Mouse (Mus musculus) thymus, postnatal 14 days (tissue): ENCODE results near the gene Tcf20.

Experiments used
- DNase-seq: peaks from one replicate; pipeline ENCODE4 v3.0.0; 2021

Gene Tcf20

DNA sequence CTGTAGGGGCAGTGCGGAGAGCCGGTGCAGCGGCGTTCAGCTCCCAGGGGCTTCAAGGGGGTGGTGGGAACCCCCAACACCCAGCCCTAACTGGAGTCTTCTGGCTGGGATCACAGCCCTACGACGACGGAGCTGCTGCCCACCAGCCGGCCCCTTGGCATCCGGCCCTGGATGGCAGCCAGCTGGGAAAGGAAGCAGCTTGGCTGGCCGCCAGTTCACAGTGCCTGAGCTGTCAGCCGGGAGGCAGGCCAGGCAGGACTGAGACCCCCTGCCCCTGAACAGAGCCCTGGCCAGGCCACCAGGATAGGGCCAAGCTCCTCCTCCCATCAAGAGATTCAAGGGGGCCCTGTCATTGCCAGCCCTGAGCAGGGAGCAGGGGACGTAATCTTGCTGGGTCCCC, 65.6 kb downstream of the Tcf20 start:
- DNase-seq = peak; percentile 36

DNA sequence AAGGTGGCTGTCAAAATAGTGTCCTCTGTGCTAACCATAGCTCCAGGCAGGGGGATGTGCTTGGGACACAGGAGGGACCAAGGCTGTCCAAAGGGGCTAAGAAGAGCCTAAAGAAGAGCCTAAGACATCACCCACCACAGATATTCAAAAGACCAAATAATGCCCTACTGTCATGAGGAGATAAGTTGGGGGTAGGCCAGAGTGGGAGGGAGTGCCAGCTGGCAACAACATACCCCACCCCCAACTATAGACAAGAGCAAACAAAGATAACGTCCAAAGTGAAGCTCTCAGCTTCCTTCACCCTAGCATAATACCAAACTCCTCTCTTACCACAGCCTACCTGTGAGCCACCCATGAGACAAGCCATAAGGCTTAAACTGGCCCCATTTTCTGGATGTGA, 66.1 kb downstream of the Tcf20 start:
- DNase-seq = no peak

DNA sequence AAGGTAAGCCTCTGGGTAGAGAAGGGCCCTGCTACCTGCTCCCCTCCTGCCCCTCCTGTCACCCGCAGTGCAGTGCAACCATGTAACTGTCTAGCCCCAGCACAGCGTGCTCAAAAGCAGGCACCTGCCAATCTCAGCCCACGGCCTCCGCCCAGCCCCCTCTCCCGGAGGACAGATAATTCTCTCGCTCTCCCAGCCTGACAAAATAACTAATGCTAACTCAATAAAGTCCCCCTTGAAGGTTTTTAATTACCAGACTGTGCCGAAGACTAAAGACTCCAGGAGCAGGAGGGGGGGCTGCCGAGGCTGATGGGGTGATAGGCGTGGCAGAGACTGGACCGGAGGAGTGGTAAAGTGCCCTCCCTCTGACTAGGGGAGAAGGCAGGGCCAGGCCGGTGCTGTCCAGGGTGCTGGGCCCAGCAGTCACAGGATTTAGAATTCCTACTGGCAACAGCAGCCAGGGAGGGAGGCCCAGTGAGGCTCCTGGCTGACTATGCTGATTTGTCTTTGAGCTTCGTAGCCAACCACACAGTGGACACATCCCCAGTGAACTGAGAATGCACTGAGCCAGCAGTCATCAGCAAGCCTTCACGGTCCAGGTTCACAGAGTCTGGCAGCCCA, 66.7 kb downstream of the Tcf20 start:
- peak; percentile 23 for DNase-seq

DNA sequence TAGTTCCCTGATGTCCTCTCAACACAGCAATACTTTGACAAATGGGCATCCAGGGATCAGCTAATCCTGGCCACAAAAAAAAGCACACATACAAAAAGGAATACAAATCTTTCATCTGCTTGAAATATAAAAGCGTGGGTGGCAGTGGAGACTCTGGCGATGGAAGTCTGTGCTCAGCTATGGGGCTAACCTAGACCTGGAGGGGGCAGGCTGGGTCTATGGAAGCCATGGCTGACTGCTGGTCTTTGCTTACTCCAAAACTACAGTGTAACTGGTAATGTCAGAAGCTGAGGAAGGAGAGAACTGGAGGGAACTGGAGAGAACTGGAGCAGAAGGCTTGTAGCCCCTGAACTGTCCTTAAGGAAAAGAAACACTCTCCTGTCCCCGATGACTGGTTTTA, 69.7 kb downstream of the Tcf20 start:
- no peak for DNase-seq

DNA sequence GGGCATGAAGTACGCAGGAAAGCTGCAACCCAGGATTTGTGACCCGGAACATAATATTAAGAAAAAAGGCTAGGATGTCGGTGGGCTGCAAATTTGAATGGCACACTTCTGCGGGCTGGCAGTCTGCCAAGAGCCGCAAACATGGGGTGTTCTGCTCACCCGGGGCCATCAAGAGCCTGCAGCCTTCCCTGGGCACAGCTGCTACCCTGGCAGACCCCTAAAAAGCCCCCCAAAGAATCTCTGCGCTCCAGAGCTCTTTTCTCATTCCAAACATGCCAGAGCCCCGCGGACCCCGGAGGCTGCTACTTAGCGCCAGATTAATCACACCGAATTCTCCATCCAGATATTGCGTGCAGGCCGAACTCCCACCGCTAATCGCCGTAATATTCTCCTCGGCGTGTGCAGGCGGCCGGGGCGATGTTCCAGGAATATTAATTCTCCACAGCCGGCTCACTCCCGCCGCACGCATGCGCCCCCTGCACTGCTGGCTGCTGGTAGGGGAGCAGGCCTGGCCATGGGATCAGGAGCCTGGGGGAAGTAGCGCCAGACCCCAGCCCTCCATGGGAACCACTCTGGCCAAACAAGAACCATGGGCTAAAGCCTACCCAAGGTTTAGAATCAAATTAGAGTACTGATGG, 70.3 kb downstream of the Tcf20 start:
- DNase-seq = no peak

DNA sequence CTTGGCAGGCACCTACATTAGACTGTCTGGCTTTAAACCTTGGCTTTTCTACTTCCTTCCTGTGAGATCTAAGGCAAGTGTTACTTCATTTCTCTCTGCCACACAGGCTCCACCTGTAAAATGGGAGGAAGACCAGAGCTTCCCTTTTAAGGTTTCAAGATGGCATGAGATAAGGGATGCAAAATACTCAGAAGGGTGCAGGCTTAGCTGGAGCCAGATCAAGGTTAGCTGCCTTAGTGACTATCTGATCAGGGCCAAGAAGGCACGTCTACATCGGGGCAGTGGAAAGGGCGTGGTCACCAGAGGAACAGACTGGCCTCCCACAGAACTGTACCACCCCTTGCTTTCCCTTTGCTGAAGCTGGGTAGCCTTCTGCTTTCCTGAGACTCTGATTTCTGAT, 73.2 kb downstream of the Tcf20 start:
- DNase-seq = no peak

DNA sequence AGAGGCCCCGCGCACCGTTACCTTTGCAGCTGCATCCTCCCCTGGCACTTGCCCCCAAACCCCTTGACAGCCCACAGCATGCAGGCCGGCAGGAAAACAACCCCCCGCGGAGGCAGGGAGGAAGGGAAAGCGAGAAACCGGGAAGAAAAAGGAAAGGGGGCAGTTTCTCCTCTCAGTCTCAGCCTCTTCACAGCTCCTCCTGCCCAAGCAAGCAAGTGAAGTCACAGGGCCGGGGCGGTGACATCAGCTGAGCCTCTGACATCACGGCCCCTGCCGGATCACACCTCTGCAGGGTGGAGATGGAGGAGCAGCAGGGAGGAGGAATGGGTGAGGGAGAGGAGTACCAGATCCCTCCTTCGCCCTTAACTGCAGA, 75.7 kb downstream of the Tcf20 start:
- peak; percentile 54 for DNase-seq

DNA sequence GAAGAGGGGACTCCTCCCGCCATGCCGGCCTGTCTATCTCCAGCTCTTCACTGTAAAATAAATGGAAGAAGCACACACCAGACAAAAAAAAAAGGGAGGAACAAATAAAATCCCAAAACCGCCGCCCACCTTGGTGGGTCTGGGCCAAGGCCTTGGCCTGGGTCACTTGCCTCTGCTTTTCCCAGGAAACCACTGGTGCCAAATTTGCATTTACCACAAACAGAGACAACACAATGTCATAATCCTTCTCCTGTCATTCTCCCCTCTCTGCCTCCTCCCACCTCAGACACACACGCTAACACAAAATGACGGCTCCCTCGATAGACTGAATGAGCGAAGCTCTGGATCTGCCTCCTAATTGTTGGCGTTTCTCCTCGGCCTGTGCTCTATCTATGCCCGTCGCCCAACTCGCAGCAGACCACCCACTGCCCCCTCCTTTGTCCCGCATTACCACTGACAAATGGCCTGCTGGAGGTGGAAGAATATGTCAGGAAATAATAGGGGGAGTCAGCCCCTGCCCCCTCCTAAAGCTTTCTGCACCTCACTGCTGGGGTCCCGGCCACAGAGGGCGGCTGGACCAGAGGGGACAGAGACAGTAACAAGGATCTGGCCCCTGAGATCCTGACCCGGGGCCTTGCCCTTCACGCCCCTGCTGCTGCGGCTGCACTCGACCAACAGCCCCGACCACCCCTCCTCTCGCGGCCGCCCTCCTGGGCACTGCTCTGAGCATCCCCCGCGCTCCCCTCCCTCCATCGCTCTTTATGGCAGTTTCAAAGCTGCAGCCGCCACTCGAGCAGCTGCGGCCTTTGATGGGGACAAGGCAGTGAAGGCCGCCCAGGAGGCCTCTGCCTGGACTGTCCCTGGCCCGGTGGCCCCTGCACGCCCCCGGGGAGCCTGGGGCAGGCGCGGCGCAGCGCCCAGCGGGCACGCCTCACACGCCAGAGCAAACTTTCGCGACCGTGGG, 76.4 kb downstream of the Tcf20 start:
- peak; percentile 19 for DNase-seq

DNA sequence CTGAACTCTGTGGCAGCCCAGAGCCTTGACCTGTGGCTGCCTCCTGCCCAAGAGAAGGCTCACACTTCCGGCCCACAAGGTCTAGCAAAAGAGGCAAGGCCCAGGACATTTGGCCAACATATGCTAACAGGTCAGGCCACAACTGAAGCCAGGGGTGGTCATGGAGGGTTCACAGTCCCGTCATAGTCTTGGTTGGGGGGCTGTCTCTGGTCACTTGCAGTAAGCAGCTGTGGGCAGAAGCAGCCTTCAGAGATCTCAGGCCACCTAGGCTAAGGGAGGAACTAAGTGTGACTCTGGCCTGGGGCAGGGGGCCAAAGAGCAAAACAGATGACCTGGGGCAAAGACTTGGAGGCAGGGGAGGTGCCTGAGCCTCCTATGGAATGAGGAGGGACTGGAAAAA, 77.1 kb downstream of the Tcf20 start:
- no peak for DNase-seq

DNA sequence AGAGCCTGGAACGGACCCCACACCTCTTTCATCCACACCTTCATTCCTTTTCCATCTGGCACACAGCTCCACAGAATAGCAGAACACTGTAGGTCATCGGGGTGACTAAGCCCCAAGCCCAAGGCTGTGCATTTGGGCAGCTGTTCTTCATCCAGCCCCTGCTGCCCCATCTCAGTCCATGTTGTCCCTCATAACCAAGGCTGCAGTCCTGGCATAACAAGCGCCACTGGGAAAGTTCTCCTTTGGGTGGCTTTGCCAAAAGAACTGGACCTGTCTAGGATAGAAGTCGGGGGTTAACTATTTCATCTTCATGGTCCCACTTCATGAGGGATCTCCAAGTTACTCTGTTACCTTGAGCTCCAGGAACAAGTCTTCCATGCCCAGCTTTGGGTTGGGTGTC, 77.9 kb downstream of the Tcf20 start:
- DNase-seq = no peak

DNA sequence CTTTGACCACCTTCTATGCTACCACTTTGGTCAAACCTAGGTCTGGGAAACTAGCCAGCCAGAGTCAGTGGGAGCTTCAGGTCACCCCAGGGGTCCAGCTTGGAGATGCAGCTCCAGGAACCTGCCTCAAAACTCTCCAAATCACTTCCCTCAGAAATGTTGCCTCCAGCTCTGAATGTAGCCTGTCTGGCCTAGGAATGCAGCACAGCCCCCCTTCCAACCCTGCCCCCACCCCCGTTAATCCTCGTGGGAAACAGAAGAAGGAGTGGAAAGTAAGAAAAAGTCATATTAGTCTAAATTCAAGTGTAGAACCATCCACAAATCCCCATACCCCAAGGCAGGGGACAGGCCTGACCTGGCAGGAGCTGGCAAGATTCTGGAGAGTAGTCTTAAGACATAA, 79.2 kb downstream of the Tcf20 start:
- no peak for DNase-seq

DNA sequence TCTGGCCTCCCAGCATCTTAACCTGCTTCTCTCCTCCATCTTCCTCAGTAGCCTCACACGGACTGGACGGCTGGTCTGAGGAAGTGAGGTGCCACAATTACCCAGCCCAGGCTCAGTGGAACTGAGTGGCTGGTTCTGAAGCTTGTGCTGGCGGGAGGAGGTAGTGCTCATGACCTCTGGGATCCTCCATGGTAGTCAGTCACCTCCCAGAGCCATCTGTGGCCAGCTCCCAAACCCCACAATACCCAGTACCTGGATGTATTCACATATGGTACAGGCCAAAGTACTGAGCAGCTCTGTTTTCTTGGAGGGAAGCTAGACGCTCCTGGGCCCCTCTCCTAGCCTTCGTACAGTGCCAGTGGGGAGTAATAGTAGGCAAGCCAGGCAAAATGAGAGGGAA, 80.4 kb downstream of the Tcf20 start:
- no peak for DNase-seq

DNA sequence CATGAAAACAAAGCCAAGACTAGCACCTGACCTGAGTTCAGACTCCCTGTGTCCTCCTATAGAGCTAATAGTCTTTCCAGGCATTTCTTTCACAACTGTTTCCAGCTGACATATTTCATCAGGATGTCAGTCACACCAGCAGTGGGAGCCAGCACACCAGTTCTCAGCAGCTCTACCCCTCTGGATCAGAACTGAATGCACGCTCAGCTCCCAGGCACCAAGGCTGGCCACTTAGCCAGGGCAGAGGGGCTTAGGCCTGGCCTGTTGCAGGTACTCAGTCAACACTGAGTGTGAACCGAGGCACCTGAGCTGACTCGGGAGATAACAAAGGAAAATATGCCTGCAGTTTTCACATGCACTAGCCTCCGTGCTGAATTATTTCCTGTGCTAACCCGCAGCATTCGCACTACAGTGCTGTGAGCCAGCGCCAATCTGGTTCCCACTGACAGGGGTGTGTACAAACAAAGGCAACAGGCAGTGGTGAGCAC, 81.1 kb downstream of the Tcf20 start:
- DNase-seq = no peak

DNA sequence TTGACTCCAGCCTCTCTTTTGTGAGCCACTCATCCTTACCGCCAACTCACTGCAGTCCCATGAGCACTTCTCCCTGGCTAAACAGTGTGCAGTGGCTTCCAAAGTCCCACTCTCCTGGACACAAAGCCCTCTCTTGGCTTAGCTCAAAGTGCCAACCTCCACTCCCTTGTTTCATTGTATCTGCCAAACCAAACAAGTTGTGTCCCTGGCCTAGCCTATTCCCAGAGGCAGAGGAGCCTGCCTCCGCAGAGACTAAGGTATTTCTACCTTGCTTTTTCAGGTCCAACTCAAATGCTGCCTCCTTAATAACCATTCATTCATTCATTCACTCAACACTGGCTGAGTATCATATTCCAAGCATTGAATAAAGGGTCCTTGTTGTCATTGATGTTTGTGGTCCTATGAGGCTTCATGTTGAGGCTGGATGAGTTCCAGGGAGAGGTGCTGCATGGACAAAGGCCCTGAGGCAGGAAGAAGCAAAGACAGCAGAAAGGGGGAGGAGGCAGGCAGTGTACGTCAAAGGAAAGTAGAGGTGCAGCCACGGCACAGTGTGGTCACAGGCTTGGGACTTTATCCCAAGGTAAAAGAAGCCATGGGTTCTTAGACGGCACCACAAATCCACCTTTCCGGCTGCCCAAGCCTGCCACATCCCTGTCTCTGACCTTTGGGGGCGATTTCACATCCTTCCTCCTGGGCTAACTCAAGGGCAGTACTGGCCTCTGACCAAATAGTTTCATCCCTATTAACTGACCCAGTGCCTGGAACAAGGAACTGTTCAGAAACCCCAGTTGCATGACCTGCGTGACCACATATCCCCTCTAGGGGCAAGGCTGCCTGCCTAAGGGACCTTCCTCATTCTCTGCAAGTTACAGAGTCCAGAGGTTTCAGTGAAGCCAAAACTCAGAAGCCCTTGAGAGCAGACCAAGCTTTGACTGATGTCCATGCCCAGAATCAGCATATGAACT, 82.0 kb downstream of the Tcf20 start:
- DNase-seq = no peak

DNA sequence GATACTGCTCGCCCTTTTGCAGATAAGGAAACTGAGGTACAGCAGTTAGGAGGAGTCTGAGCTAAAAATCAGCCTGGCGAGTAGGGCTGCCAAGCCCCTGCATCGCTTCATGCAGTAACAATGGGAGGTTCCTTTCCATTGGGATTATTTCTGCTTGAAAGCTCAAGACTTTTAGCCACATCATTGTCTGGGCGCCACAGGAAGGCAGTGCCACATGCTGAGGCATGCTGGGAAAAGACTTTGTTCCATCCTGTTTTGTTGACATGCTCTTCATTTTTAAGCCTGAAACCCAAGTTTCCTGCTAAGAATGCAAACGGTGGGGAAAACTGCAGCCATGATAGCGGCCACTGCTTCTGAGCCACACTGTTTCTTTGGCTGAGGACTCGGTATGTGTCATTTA, 83.1 kb downstream of the Tcf20 start:
- no peak for DNase-seq

DNA sequence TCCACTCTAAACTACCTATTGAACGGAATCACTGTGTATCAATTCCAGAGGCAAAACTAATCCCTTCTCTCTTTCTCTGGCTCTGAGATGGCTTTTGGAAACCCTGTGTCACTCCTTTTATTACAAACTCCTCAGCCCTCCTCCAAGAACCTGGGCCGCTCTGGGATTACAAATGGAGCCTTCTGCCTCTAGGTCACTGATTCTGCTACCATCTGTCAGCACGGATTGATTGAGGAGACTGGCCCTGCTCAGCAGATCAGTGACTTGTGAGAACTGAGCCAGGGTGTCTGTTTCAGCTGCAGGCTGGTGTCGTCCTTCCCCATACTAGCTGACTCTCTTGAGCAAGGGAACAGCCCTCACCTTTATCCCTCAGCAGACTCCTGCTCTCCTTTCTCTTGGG, 85.2 kb downstream of the Tcf20 start:
- DNase-seq = no peak

DNA sequence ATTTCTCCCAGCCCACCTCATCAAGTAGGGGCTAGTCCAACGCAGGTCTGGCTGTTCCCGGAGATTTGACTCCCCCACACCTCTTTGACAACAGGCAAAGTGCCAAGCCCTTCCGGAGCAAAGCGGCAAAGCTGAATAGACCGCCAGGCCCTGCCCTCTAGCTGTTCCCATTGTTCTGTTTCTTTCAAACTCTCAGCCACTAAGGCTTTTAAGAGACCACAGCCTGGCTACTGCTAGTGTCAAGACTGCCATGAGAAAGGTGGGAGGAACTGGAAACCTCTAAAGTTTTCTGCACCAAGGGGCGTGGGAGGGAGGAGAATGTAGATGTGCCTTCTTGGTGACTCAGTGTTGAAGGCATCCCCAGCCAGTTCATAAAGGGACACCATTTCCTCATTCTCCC, 86.4 kb downstream of the Tcf20 start:
- no peak for DNase-seq

DNA sequence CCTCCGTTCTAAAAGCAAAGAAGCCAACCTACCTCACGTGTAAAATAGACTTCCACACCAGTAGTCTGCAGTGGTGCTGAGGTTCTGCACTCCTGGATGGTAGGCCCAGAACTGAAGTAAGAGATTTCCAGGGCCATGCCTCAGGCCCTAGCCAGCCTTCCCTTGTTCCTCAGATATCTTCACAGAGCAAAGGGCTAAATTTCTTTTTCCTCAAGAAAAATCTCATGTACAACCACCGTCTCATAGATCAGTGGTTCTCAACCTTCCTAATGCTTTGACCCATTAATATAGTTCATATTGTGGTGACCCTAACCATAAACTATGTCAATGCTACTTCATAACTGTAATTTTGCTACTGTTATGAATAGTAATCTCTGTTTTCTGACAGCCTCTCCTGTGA, 87.3 kb downstream of the Tcf20 start:
- DNase-seq = no peak

DNA sequence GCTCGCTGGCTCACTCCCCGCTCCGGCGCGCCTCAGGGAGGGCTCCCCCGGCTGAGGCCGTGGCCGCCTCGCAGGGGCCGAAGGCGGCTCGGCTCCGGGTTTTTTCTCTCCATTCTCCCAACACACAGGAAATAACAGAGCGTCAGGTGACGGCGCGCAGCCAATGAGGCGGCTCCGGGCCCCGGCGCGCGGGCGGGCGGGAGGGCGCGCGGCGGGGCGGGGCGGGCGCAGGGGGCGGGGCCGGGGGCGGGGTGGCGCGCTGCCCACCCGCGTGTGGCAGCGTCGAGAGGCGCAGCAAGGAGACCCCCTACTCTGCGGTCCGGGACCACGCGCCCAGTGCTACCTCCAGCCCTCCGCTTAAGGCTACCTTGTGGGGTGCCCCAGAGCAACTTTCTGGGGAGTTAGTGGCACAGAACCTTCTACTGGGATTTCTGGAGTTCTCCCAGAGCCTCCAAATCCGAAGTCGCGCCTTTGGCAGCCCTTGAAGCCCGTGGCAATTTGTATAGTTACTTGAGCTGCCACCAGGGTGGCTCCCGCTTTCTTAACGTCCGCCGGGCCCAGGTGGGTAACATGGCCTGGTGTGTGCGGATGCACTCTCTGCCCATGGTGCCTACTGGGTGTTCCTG, 87.9 kb downstream of the Tcf20 start:
- DNase-seq = peak; percentile 87

DNA sequence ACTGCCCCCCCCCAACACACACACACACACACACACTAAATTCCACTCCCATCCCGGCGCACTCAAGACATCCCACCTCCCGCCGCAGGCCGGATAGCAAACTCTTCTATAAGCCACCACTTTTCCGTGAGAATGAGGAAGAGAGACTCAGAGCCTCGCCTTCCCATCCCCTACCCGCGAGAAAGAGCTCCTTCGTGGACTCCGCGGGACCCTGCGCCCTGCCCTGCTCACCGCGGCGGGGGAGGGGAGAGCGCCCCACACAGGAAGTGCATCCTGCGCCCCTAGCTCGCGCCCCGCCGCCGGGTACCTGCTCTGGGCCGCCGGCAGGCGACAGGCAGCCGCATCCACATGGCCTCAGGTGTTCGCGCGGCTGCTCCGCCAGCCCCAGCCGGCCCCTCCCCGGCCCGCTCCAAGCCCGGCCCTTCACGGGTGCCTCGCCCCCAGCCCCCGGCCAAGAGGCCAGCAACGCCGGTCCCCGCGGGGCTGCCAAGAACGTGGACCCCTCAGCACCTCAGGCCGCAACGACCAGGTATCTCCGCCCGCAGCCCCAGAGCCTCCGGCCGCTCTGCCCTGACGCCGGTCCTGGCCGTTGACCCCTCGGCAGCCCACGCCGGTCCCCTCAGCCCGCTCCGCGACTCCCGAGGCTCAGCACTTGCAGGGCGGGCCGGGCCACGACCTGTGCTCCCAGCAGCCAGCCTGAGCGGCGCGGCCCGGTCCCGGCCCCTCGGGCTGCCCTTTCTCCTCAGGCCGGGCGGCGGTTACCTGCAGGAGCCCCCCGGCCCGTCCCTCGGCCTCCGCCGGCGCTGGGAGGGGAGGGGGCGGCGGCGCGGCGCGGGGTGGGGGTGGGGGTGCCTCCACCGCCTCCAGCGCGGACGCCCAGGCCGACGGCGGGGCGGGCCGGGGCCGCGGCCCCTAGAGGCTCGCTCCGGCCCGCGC, 88.7 kb downstream of the Tcf20 start:
- DNase-seq = peak; percentile 95

DNA sequence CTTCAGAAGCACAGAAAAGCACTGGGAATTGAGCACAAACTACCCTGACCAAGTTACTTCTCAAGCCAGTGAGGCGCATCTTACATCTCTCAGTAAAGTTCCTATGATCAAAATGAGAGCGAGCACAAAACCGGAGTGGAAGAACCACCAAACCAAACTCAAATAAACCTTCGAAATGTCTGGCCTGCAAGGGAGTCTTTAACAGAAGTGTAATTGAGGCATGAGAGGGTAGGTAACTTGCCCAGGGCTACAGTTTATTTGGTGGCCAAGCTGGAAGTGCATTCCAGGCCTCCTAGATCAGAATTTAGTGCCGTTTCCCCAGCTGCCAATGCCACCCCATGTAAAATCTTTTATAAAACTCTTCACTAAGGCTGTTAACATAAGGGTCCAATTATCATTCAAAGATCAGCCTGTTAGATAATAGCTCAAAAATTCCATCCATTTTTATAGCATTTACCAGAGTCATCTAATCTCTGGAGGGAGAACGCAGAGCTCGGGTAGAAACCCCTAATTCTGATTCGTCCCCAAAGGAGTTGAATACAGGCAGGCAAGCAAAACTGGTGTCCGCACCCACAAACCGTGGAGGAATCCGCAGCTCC, 89.4 kb downstream of the Tcf20 start:
- DNase-seq = no peak
